Comparison of ENCODE assay signal across 14 mouse cellular contexts in the genomic region with DNA sequence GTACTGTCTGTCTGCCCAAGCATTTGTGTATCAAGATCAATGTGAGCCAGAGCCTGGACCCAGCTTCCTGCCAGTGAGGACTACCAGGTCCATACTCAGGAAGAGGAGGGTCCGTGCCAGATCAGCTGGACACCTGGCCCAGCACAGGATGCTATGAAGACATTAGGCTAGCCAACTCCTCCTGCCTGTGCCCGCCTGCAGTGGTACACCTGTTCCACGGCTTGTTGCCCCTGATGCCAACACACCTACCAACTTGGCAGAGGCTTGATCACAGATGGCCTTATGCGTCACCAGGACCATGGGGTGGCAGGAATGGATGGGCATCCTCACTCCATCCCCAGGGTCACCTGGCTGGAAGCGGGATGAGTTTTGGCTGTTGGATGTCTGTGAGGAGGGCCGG.
A peak's percentile ranks its signal among the peaks of the same experiment; 100 is the strongest.
DNase-seq lines count a peak whose midpoint lies in the region; ATAC-seq and TF ChIP-seq lines count a peak whose summit lies in the region.
"Had no signal": no experiment of that assay in that cellular context is flagged by ENCODE, and none has a peak within 500 bp of the region (broad histone marks: within the 10 kb centered on the region; RNA-seq: fewer than 3 reads in every experiment).

No protein-coding gene starts in this region.

- no peak overlapping the region for H3K9ac ChIP-seq in midbrain, embryonic 16.5 days (ENCODE audit: low read depth, low read length)
- H3K9ac ChIP-seq: hindbrain, embryonic 12.5 days; intestine, embryonic 15.5 days; limb, embryonic 12.5 days had no signal

- peak; percentile 96 for DNase-seq in heart, adult 11 months
- DNase-seq in heart, postnatal 25 days (ENCODE audit: low spot score) = no peak
- DNase-seq in layer of hippocampus, adult 2 months (ENCODE audit: low spot score in 2 of 2) = no peak
- no peak for DNase-seq in layer of hippocampus, postnatal 36 days
- DNase-seq in cerebellum, adult 18-20 months = peak; percentile 96
- no peak for DNase-seq in limb, embryonic 10.5 days (ENCODE audit: low spot score)
- no peak for DNase-seq in urinary bladder, adult 18-20 months (ENCODE audit: low spot score in 2 of 2)
- DNase-seq: adrenal gland, postnatal 25 days had no signal

- H3K4me1 ChIP-seq in limb, embryonic 10.5 days = peaks cover 55% of the 10 kb centered on the region
- peaks cover 12% of the 10 kb centered on the region for H3K4me1 ChIP-seq in midbrain, embryonic 16.5 days (ENCODE audit: control insufficient read depth, insufficient read depth, low read length)

- H3K27me3 ChIP-seq in limb, embryonic 10.5 days (ENCODE audit: low read depth, poor library complexity, severe bottlenecking) = peaks cover 28% of the 10 kb centered on the region
- no peaks in the 10 kb centered on the region; the same call in 1 of the 2 replicates for H3K27me3 ChIP-seq in midbrain, embryonic 16.5 days (ENCODE audit: control insufficient read depth, insufficient read depth, low read depth, low read length)
- H3K27me3 ChIP-seq: intestine, embryonic 15.5 days had no signal

- H3K36me3 ChIP-seq in limb, embryonic 10.5 days = peaks cover 46% of the 10 kb centered on the region
- H3K36me3 ChIP-seq in midbrain, embryonic 16.5 days (ENCODE audit: control insufficient read depth, insufficient read depth, low read length) = peaks cover 17% of the 10 kb centered on the region

- H3K4me3 ChIP-seq in layer of hippocampus, adult 2 months = no peak overlapping the region
- no peak overlapping the region for H3K4me3 ChIP-seq in limb, embryonic 10.5 days
- no peak overlapping the region for H3K4me3 ChIP-seq in midbrain, embryonic 16.5 days (ENCODE audit: low read depth, low read length)
- H3K4me3 ChIP-seq: hindbrain, embryonic 12.5 days; intestine, embryonic 15.5 days; limb, embryonic 12.5 days; neural tube, embryonic 13.5 days had no signal

- ATAC-seq in midbrain, embryonic 16.5 days = no peak
- ATAC-seq: forebrain, embryonic 16.5 days; intestine, embryonic 15.5 days had no signal

- 96% methylated on average over 6 of the region's 6 CpGs for WGBS in limb, embryonic 10.5 days
- WGBS in midbrain, embryonic 16.5 days = 96% methylated on average over 6 of the region's 6 CpGs

- intact Hi-C loops in heart, postnatal 25 days (cut with DNase I) = loop anchor here (5.0 kb wide), 1 partner anchor 65 kb away; no protein-coding TSS in a partner anchor

- no peak overlapping the region for H3K4me2 ChIP-seq in midbrain, embryonic 16.5 days (ENCODE audit: low read length)
- H3K4me2 ChIP-seq: hindbrain, embryonic 12.5 days; limb, embryonic 12.5 days; neural tube, embryonic 13.5 days had no signal

- TF ChIP-seq CTCF in layer of hippocampus, adult 2 months (conservative IDR thresholded peaks at IDR 0.05) = no peak

- H3K9me3 ChIP-seq in limb, embryonic 10.5 days (replicated peaks) = no peaks in the 10 kb centered on the region
- no peaks in the 10 kb centered on the region for H3K9me3 ChIP-seq in midbrain, embryonic 16.5 days (replicated peaks; ENCODE audit: control insufficient read depth, low read length, poor library complexity, severe bottlenecking)
- H3K9me3 ChIP-seq: hindbrain, embryonic 12.5 days; intestine, embryonic 15.5 days; limb, embryonic 12.5 days; neural tube, embryonic 13.5 days had no signal

- 0 out of 2 replicates have a peak overlapping the region, but pooled peaks have one; percentile 10 for H3K27ac ChIP-seq in layer of hippocampus, adult 2 months
- 0 out of 2 replicates have a peak overlapping the region, but pooled peaks have one; percentile 14 for H3K27ac ChIP-seq in limb, embryonic 10.5 days
- no peak overlapping the region for H3K27ac ChIP-seq in midbrain, embryonic 16.5 days (ENCODE audit: low read length)
- H3K27ac ChIP-seq: hindbrain, embryonic 12.5 days; intestine, embryonic 15.5 days; limb, embryonic 12.5 days; neural tube, embryonic 13.5 days had no signal

Comparison
In these comparisons a context has a peak if more than half of its experiments do, and no peak if none do; other contexts are left out.
1. DNase-seq: peak in heart, adult 11 months (single experiment) and cerebellum, adult 18-20 months (2 of 2); none in heart, postnatal 25 days (single experiment), layer of hippocampus, adult 2 months (0 of 2), layer of hippocampus, postnatal 36 days (0 of 2), limb, embryonic 10.5 days (single experiment) and urinary bladder, adult 18-20 months (0 of 2).